Mouse (Mus musculus): ENCODE data around the gene Slc25a39. TPM values are rescaled to one million over a fixed set of nuclear protein-coding genes. Genes with fewer than 3 reads are reported as not detected.

The Slc25a39 gene
- total and polyA plus RNA-seq, 3 experiments, result 183 to 325 TPM; not detected in 1

GRCm38 (mm10) chr11:102386121-102386520 lies 21.6 kb downstream of the Slc25a39 start:
- no peaks in the 10 kb centered on the region for H3K36me3 ChIP-seq (ENCODE audit: control insufficient read depth in 1 of 2, insufficient read depth in 2 of 2, low read length in 2 of 2)
- H3K4me3 ChIP-seq (ENCODE audit: control insufficient read depth in 1 of 2, insufficient read depth in 1 of 2, low read depth in 2 of 2, low read length in 2 of 2), result no peak overlapping the region
- TF ChIP-seq MYC (IDR thresholded peaks at IDR 0.05; ENCODE audit: low read depth, low read length) (no peak), EP300 (IDR thresholded peaks at IDR 0.05; ENCODE audit: low read depth in 1 of 2, low read length in 2 of 2) (no peak), USF1 (IDR thresholded peaks at IDR 0.05; ENCODE audit: low read depth, low read length) (no peak), POLR2A (IDR thresholded peaks at IDR 0.05; ENCODE audit: control insufficient read depth in 1 of 2, insufficient read depth in 1 of 2, low read depth in 1 of 2, low read length in 2 of 2, poor library complexity in 1 of 2) (no peak), MAX (IDR thresholded peaks at IDR 0.05; ENCODE audit: low read length) (no peak), SIN3A (IDR thresholded peaks at IDR 0.05; ENCODE audit: low read length) (no peak), USF2 (IDR thresholded peaks at IDR 0.05; ENCODE audit: borderline replicate concordance in 1 of 2, insufficient read depth in 1 of 2, low read depth in 1 of 2, low read length in 2 of 2) (no peak), POLR2AphosphoS2 (IDR thresholded peaks at IDR 0.05; ENCODE audit: low read length) (no peak), KAT2A (conservative IDR thresholded peaks at IDR 0.05; ENCODE audit: low read depth, low read length) (no peak), NRF1 (IDR thresholded peaks at IDR 0.05; ENCODE audit: insufficient read depth, low read depth, low read length, poor library complexity, severe bottlenecking) (no peak), CHD1 (IDR thresholded peaks at IDR 0.05; ENCODE audit: low read depth, low read length) (no peak), HCFC1 (IDR thresholded peaks at IDR 0.05; ENCODE audit: low read depth, low read length) (no peak), ZNF384 (IDR thresholded peaks at IDR 0.05; ENCODE audit: low read depth, low read length) (no peak)
- H3K9me3 ChIP-seq (replicated peaks; ENCODE audit: insufficient read depth, low read length), result no peaks in the 10 kb centered on the region
- H3K27ac ChIP-seq (ENCODE audit: control insufficient read depth, low read depth, low read length), result no peak overlapping the region
- peaks cover 14 to 32% of the 10 kb centered on the region in 2 experiments for H3K27me3 ChIP-seq (ENCODE audit: control insufficient read depth in 1 of 2, insufficient read depth in 2 of 2, low read length in 2 of 2)
- no peak overlapping the region for H3K9ac ChIP-seq (ENCODE audit: control insufficient read depth, low read depth, low read length, poor library complexity, severe bottlenecking)
- DNase-seq (ENCODE audit: low read depth, low spot score), result no peak
- H3K79me2 ChIP-seq (ENCODE audit: control insufficient read depth, insufficient read depth, low read length, poor library complexity), result no peaks in the 10 kb centered on the region
- H3K4me1 ChIP-seq (ENCODE audit: control insufficient read depth in 1 of 2, insufficient read depth in 2 of 2, low read length in 2 of 2), result no peaks in the 10 kb centered on the region

- Histone ChIP-seq H3K79me2 (ENCODE audit: control insufficient read depth, insufficient read depth, low read length, poor library complexity) (no peaks in the 10 kb centered on the region), H3K4me1 (ENCODE audit: control insufficient read depth in 1 of 2, insufficient read depth in 2 of 2, low read length in 2 of 2) (no peaks in the 10 kb centered on the region), H3K9ac (ENCODE audit: control insufficient read depth, low read depth, low read length, poor library complexity, severe bottlenecking) (no peak overlapping the region), H3K27me3 (ENCODE audit: control insufficient read depth in 1 of 2, insufficient read depth in 2 of 2, low read length in 2 of 2) (peaks cover 11 to 24% of the 10 kb centered on the region in 2 experiments), H3K27ac (ENCODE audit: control insufficient read depth, low read depth, low read length) (no peak overlapping the region), H3K36me3 (ENCODE audit: control insufficient read depth in 1 of 2, insufficient read depth in 2 of 2, low read length in 2 of 2) (no peaks in the 10 kb centered on the region), H3K9me3 (replicated peaks; ENCODE audit: insufficient read depth, low read length) (no peaks in the 10 kb centered on the region), H3K4me3 (ENCODE audit: control insufficient read depth in 1 of 2, insufficient read depth in 1 of 2, low read depth in 2 of 2, low read length in 2 of 2) (no peak overlapping the region)
- TF ChIP-seq GABPA (IDR thresholded peaks at IDR 0.05; ENCODE audit: low read depth, low read length) (no peak), CHD2 (IDR thresholded peaks at IDR 0.05; ENCODE audit: low read length) (no peak), ETS1 (IDR thresholded peaks at IDR 0.05; ENCODE audit: low read depth, low read length) (no peak), SIN3A (IDR thresholded peaks at IDR 0.05; ENCODE audit: low read length) (no peak), KAT2A (conservative IDR thresholded peaks at IDR 0.05; ENCODE audit: low read depth, low read length) (no peak), GATA1 (IDR thresholded peaks at IDR 0.05; ENCODE audit: low read depth, low read length) (no peak), USF2 (IDR thresholded peaks at IDR 0.05; ENCODE audit: borderline replicate concordance in 1 of 2, insufficient read depth in 1 of 2, low read depth in 1 of 2, low read length in 2 of 2) (no peak)
- no peak for DNase-seq (ENCODE audit: low read depth, low spot score)
Measured at GRCm38 (mm10) chr11:102385075-102385474, 22.7 kb downstream of the Slc25a39 start.

Measured in MEL (cell line).